Mouse (Mus musculus): Measurements from ENCODE around the gene Dhps. TPM values are rescaled to one million over a fixed set of nuclear protein-coding genes. Genes with fewer than 3 reads are reported as not detected.
A peak's percentile ranks its signal among the peaks of the same experiment; 100 is the strongest.
"Not testable (repeated sequence)": the region's sequence is repeated elsewhere in the genome, so short reads cannot be mapped to it uniquely, and the experiment has no call there.

Gene Dhps
- polyA plus RNA-seq, 1 experiment from 2014 or later, result 67.8 TPM

DNA sequence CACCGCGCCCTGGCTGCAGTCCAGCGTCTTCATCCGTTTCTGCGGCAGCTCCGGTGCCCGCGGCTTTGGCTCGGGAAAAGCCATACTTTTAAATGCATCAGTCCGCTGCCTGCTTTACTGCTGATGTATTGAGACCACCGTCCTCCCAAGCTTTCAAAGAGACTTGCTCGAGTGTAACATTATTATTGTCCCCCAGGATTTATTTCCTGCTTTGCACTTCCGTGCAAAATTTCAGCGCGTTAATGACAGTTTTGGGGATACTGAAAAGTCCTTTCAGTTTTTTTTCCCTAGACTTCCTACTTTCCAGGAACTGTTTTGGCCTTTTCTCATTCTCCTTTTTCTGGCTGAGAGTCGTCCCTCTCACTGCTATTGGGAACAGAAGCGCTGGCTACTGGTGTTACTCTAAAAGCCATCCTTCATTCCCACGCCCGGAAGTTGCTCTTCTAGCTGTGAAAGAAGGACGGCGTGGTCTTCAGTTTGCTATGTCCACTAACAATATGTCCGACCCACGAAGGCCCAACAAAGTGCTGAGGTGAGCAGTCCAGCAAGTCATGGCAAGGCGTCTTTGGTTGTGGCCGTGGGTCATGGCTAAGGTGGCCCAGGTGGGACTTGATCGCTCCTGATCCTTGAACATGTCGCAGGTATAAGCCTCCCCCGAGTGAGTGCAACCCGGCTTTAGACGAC, 9.1 kb downstream of the Dhps start, which contains the start of gene Wdr83os:
Gene Wdr83os (plus strand): TSS at position 209 of the 684 bp plus-strand sequence.
- WGBS, result 0% methylated on average over 30 of the region's 30 CpGs
- Histone ChIP-seq H3K9ac (ENCODE audit: low read depth, low read length) (peak within 1 kb of the TSS; percentile 94), H3K4me2 (replicated peaks; ENCODE audit: low read depth, low read length) (peak within 1 kb of the TSS; percentile 91), H3K36me3 (ENCODE audit: control insufficient read depth, insufficient read depth, low read length) (no peaks in the 10 kb centered on the region), H3K27ac (ENCODE audit: low read depth, low read length) (peak within 1 kb of the TSS; percentile 42), H3K4me1 (replicated peaks; ENCODE audit: control insufficient read depth, insufficient read depth, low read length) (peaks cover 3% of the 10 kb centered on the region; the same call in 1 of the 2 replicates), H3K4me3 (ENCODE audit: low read depth, low read length) (peak within 1 kb of the TSS; percentile 92), H3K9me3 (ENCODE audit: control insufficient read depth, low read length) (no peaks in the 10 kb centered on the region), H3K27me3 (ENCODE audit: control insufficient read depth, insufficient read depth, low read length) (no peaks in the 10 kb centered on the region)
- ATAC-seq (ENCODE audit: low FRiP score) (peak; percentile 18; the same call in 1 of the 2 replicates), DNase-seq (ENCODE audit: low spot score) (peak; percentile 79)

DNA sequence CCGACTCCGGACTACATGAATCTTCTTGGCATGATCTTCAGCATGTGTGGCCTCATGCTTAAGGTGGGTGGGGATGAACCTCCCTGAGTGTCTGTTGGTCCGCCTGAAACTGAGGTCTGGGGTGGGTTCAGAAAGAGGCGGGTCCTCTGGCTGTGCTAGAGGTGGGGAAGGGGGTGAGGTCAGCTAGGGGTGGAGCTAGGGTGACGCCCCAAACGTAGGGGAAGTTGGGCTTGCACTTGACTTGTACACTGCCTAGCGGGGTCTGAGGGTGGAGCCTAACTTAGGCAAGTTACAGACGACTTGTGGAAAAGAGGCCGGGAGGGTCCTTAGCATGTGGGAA, 9.6 kb downstream of the Dhps start, which contains the start of gene Wdr83:
Gene Wdr83 (minus strand): TSS at position 91 of the 340 bp plus-strand sequence.
- no peaks in the 10 kb centered on the region for H3K27me3 ChIP-seq (ENCODE audit: control insufficient read depth, insufficient read depth, low read length)
- H3K4me3 ChIP-seq (ENCODE audit: low read depth, low read length), result peak within 1 kb of the TSS; percentile 92
- H3K9ac ChIP-seq (ENCODE audit: low read depth, low read length), result peak within 1 kb of the TSS; percentile 94
- ATAC-seq (ENCODE audit: low FRiP score), result peak; percentile 31; the same call in 1 of the 2 replicates
- WGBS, result 3% methylated on average over 9 of the region's 9 CpGs
- peak; percentile 29 for DNase-seq (ENCODE audit: low spot score)
- H3K9me3 ChIP-seq (ENCODE audit: control insufficient read depth, low read length), result no peaks in the 10 kb centered on the region
- peaks cover 3% of the 10 kb centered on the region; the same call in 1 of the 2 replicates for H3K4me1 ChIP-seq (replicated peaks; ENCODE audit: control insufficient read depth, insufficient read depth, low read length)
- peak within 1 kb of the TSS; percentile 91 for H3K4me2 ChIP-seq (replicated peaks; ENCODE audit: low read depth, low read length)
- H3K36me3 ChIP-seq (ENCODE audit: control insufficient read depth, insufficient read depth, low read length), result no peaks in the 10 kb centered on the region
- H3K27ac ChIP-seq (ENCODE audit: low read depth, low read length), result peak within 1 kb of the TSS; percentile 42

DNA sequence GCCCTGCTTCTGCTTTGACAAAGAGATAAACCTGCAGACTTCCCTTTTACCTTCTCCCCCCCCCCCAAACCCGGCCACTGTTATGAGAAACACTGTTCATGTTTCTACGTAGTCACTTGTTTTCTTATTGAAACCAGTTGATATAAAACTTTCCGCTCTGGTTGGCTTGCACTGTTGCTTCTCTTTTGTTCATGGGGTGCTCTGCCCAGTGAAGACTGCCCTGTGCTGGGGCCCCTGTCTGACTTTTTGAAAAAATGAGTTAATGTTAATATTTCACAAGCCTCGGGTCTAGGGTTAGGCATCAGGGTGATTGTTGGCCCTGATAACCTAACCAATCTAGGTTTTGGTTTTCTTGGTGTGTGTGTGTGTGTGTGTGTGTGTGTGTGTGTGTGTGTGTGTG, 10.6 kb downstream of the Dhps start:
- ATAC-seq (ENCODE audit: low FRiP score), result not testable (repeated sequence)

DNA sequence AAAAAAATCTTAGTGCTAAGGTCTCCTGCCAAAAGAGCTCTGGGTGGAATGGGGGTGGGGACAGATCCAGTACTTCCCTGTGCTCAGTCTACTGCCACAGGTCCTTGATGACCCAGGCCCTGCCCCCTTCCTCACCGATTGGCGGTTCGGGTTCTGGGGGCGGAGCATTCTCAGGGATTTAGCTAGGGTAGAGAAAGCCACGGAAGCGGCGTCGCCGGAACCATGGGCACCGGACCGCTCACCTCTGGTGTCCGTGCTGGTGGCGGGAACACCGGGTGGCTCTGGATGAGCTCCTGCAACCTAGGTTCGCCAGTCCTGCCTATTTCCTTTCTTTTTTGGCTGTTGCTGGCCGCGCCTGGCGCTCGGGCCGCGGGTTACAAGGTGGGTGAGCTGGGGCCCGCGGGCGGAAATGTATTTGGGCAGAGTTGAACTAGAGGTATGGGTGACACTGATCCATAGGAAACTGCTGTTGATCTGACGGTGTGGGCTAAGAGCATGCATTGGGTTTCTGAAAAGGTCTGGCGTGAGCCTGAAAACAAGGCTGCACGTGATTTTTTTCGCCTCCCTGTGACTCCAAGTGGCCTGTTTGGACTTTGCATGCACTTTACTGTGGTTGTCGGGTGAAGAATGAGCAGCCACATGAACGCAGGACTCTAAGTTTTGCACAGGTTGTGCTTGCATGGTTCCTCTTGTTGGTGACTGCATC, 11.7 kb downstream of the Dhps start, which contains the start of gene Man2b1:
Gene Man2b1 (plus strand): TSS at position 163 of the 706 bp plus-strand sequence.
- H3K4me2 ChIP-seq (replicated peaks; ENCODE audit: low read depth, low read length), result peak within 1 kb of the TSS; percentile 83
- 2% methylated on average over 30 of the region's 30 CpGs for WGBS
- H3K9me3 ChIP-seq (ENCODE audit: control insufficient read depth, low read length), result no peaks in the 10 kb centered on the region

More for the DNA sequence above, 10.6 kb downstream of the Dhps start:
- not testable (repeated sequence) for H3K36me3 ChIP-seq (ENCODE audit: control insufficient read depth, insufficient read depth, low read length); H3K9me3 ChIP-seq (ENCODE audit: control insufficient read depth, low read length); H3K4me3 ChIP-seq (ENCODE audit: low read depth, low read length); H3K9ac ChIP-seq (ENCODE audit: low read depth, low read length); H3K27me3 ChIP-seq (ENCODE audit: control insufficient read depth, insufficient read depth, low read length); H3K4me1 ChIP-seq (replicated peaks; ENCODE audit: control insufficient read depth, insufficient read depth, low read length); H3K27ac ChIP-seq (ENCODE audit: low read depth, low read length); DNase-seq (ENCODE audit: low spot score); H3K4me2 ChIP-seq (replicated peaks; ENCODE audit: low read depth, low read length)
- WGBS, result 92% methylated on average over 4 of the region's 4 CpGs

DNA sequence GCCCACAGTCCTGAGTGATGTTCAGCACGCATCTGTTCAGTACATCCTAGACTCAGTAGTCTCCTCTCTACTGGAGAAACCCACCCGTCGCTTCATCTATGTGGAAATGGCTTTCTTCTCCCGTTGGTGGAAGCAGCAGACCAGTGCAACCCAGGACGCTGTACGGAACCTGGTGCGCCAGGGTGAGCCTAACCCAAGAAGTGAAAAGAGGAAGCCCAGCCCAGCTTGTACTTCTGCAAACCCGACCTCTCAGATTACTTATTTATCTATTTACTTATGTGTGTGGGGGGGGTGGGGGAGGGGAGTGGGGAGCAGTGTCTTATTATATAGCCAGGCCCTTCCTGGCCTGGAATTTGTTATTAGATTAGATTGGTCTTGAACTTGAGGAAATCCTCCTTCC, 13.1 kb downstream of the Dhps start:
- Histone ChIP-seq H3K4me3 (ENCODE audit: low read depth, low read length) (no peak overlapping the region), H3K36me3 (ENCODE audit: control insufficient read depth, insufficient read depth, low read length) (no peaks in the 10 kb centered on the region), H3K4me1 (replicated peaks; ENCODE audit: control insufficient read depth, insufficient read depth, low read length) (peaks cover 3% of the 10 kb centered on the region; the same call in 1 of the 2 replicates), H3K9me3 (ENCODE audit: control insufficient read depth, low read length) (no peaks in the 10 kb centered on the region), H3K9ac (ENCODE audit: low read depth, low read length) (no peak overlapping the region), H3K27ac (ENCODE audit: low read depth, low read length) (no peak overlapping the region), H3K4me2 (replicated peaks; ENCODE audit: low read depth, low read length) (no peak overlapping the region), H3K27me3 (ENCODE audit: control insufficient read depth, insufficient read depth, low read length) (no peaks in the 10 kb centered on the region)
- no peak for ATAC-seq (ENCODE audit: low FRiP score)
- WGBS, result 87% methylated on average over 8 of the region's 8 CpGs
- no peak for DNase-seq (ENCODE audit: low spot score)

More for the DNA sequence above, 11.7 kb downstream of the Dhps start, which contains the start of gene Man2b1:
- peak; percentile 77 for DNase-seq (ENCODE audit: low spot score)
- no peaks in the 10 kb centered on the region for H3K36me3 ChIP-seq (ENCODE audit: control insufficient read depth, insufficient read depth, low read length)
- no peak within 1 kb of the TSS for H3K27ac ChIP-seq (ENCODE audit: low read depth, low read length)
- peaks cover 3% of the 10 kb centered on the region; the same call in 1 of the 2 replicates for H3K4me1 ChIP-seq (replicated peaks; ENCODE audit: control insufficient read depth, insufficient read depth, low read length)
- H3K4me3 ChIP-seq (ENCODE audit: low read depth, low read length), result peak within 1 kb of the TSS; percentile 49
- H3K27me3 ChIP-seq (ENCODE audit: control insufficient read depth, insufficient read depth, low read length), result no peaks in the 10 kb centered on the region
- ATAC-seq (ENCODE audit: low FRiP score), result peak; percentile 73
- peak within 1 kb of the TSS; percentile 49 for H3K9ac ChIP-seq (ENCODE audit: low read depth, low read length)

DNA sequence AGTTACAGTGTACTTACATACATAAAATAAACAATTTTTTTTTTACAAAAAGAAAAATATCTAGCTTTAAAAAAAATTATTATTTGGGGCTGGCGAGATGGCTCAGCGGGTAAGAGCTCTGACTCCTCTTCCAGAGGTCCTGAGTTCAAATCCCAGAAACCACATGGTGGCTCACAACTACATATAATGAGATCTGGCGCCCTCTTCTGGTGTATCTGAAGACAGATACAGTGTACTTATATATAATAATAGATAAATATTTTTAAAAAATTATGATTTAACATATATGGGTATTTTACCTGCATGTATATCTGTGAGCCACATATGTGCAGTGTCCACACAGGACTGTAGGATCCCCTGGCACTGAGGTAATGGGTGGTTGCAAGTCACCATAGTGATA, 14.7 kb downstream of the Dhps start:
- Histone ChIP-seq H3K9me3 (ENCODE audit: control insufficient read depth, low read length) (no peaks in the 10 kb centered on the region), H3K27ac (ENCODE audit: low read depth, low read length) (no peak overlapping the region), H3K4me1 (replicated peaks; ENCODE audit: control insufficient read depth, insufficient read depth, low read length) (0 out of 2 replicates have a peak, but pooled peaks cover 3% of the 10 kb centered on the region), H3K36me3 (ENCODE audit: control insufficient read depth, insufficient read depth, low read length) (no peaks in the 10 kb centered on the region), H3K9ac (ENCODE audit: low read depth, low read length) (no peak overlapping the region), H3K4me3 (ENCODE audit: low read depth, low read length) (no peak overlapping the region), H3K27me3 (ENCODE audit: control insufficient read depth, insufficient read depth, low read length) (no peaks in the 10 kb centered on the region), H3K4me2 (replicated peaks; ENCODE audit: low read depth, low read length) (no peak overlapping the region)
- no peak for ATAC-seq (ENCODE audit: low FRiP score)
- WGBS, result 83% methylated on average over 3 of the region's 3 CpGs
- no peak for DNase-seq (ENCODE audit: low spot score)

DNA sequence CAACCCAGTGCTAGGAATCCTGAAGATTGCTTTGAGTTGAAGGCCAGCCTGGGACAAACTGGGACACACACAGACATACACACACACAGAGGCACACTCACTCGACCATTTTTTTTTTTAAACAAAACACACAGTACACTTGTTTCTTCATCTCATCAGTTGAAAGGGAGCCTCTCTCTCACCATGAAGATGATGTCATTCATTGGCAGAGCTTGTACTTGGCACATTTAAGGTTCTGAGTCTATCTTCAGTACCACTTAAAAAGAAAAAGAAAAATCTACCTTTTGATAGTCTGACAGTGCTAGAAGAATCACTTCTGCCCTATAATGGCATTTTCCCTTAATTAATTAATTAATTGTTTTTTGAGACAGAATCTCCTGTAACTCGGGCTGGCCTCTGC, 17.2 kb downstream of the Dhps start:
- 79% methylated on average over 2 of the region's 2 CpGs for WGBS
- H3K27me3 ChIP-seq (ENCODE audit: control insufficient read depth, insufficient read depth, low read length), result no peaks in the 10 kb centered on the region
- H3K9me3 ChIP-seq (ENCODE audit: control insufficient read depth, low read length), result no peaks in the 10 kb centered on the region
- H3K36me3 ChIP-seq (ENCODE audit: control insufficient read depth, insufficient read depth, low read length), result no peaks in the 10 kb centered on the region
- 0 out of 2 replicates have a peak, but pooled peaks cover 2% of the 10 kb centered on the region for H3K4me1 ChIP-seq (replicated peaks; ENCODE audit: control insufficient read depth, insufficient read depth, low read length)
- H3K4me2 ChIP-seq (replicated peaks; ENCODE audit: low read depth, low read length), result no peak overlapping the region
- no peak overlapping the region for H3K4me3 ChIP-seq (ENCODE audit: low read depth, low read length)
- no peak for DNase-seq (ENCODE audit: low spot score)
- no peak overlapping the region for H3K9ac ChIP-seq (ENCODE audit: low read depth, low read length)
- no peak for ATAC-seq (ENCODE audit: low FRiP score)
- H3K27ac ChIP-seq (ENCODE audit: low read depth, low read length), result no peak overlapping the region

DNA sequence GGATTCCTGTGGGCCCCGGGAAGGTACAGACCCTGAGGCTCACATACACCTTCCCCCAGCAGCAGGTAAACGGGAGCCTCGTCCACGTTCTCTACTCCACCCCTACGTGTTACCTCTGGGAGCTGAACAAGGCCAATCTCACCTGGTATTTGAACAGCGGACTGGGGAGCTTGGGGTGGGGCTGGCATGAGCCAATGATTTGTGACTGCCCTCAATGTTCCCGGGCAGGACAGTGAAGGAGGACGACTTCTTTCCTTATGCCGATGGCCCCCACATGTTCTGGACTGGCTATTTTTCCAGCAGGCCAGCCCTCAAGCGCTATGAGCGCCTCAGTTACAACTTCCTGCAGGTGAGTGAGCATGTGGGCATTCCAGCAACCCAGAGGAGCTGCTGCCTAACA, 19.3 kb downstream of the Dhps start:
- Histone ChIP-seq H3K27ac (ENCODE audit: low read depth, low read length) (no peak overlapping the region), H3K4me3 (ENCODE audit: low read depth, low read length) (no peak overlapping the region), H3K4me1 (replicated peaks; ENCODE audit: control insufficient read depth, insufficient read depth, low read length) (no peaks in the 10 kb centered on the region), H3K9me3 (ENCODE audit: control insufficient read depth, low read length) (no peaks in the 10 kb centered on the region), H3K36me3 (ENCODE audit: control insufficient read depth, insufficient read depth, low read length) (no peaks in the 10 kb centered on the region), H3K4me2 (replicated peaks; ENCODE audit: low read depth, low read length) (no peak overlapping the region), H3K9ac (ENCODE audit: low read depth, low read length) (no peak overlapping the region), H3K27me3 (ENCODE audit: control insufficient read depth, insufficient read depth, low read length) (no peaks in the 10 kb centered on the region)
- DNase-seq (ENCODE audit: low spot score), result no peak
- WGBS, result 93% methylated on average over 11 of the region's 11 CpGs
- no peak for ATAC-seq (ENCODE audit: low FRiP score)
